In the genomic region with DNA sequence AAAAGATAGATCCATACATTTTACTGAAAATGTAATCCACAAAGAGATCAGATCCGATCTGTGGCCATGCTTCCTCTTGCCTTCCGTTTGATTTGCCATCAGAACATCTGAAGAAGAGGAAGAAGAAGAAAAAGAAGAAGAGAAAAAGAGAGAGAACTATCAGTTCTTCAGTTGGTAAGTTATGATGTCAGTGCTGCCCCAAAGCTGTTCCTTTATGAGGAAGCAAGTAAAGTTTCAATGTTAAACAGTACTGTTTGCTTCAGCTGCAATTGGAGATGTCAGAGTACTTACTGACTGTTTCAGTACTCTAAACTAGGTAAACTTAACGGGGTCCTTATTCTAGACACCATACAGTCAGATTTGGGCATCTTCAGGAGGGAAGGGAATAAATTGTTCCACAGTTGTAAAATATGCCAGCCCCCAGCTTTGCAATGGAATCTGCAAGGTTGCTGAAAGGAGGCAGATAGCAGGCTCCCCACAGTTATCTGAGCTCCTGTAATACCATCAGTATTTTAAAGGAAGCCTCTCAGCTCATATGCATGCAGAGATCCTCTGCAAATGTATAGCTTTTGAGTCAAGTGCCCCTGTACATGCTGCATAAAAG, we compare ENCODE assay signal across 9 mouse cellular contexts. TPM values are rescaled to one million over a fixed set of nuclear protein-coding genes. Genes with fewer than 3 reads are reported as not detected.
DNase-seq lines count a peak whose midpoint lies in the region; ATAC-seq and TF ChIP-seq lines count a peak whose summit lies in the region.
"Had no signal": no experiment of that assay in that cellular context is flagged by ENCODE, and none has a peak within 500 bp of the region (broad histone marks: within the 10 kb centered on the region; RNA-seq: fewer than 3 reads in every experiment).

No protein-coding gene starts in this region.

- no peaks in the 10 kb centered on the region for H3K36me3 ChIP-seq in liver, embryonic 11.5 days (ENCODE audit: control insufficient read depth, insufficient read depth, low read length)
- no peaks in the 10 kb centered on the region for H3K36me3 ChIP-seq in hindbrain, embryonic 13.5 days
- H3K36me3 ChIP-seq in neural tube, embryonic 15.5 days = no peaks in the 10 kb centered on the region
- no peaks in the 10 kb centered on the region for H3K36me3 ChIP-seq in kidney, embryonic 15.5 days
- H3K36me3 ChIP-seq: liver, embryonic 15.5 days had no signal

- H3K4me1 ChIP-seq in cerebellum, adult 2 months (ENCODE audit: control insufficient read depth, insufficient read depth, low read length) = peaks cover 7% of the 10 kb centered on the region; the same call in 1 of the 2 replicates
- H3K4me1 ChIP-seq in liver, embryonic 11.5 days (replicated peaks; ENCODE audit: control insufficient read depth, insufficient read depth, low read length) = no peaks in the 10 kb centered on the region
- peaks cover 26% of the 10 kb centered on the region for H3K4me1 ChIP-seq in hindbrain, embryonic 13.5 days (replicated peaks)
- peaks cover 13% of the 10 kb centered on the region for H3K4me1 ChIP-seq in neural tube, embryonic 15.5 days
- 0 out of 2 replicates have a peak, but pooled peaks cover 2% of the 10 kb centered on the region for H3K4me1 ChIP-seq in kidney, embryonic 15.5 days
- H3K4me1 ChIP-seq: liver, embryonic 15.5 days had no signal

- H3K9me3 ChIP-seq in liver, embryonic 11.5 days (ENCODE audit: control insufficient read depth, low read length) = no peaks in the 10 kb centered on the region
- no peaks in the 10 kb centered on the region for H3K9me3 ChIP-seq in hindbrain, embryonic 13.5 days
- H3K9me3 ChIP-seq in neural tube, embryonic 15.5 days (replicated peaks) = no peaks in the 10 kb centered on the region
- H3K9me3 ChIP-seq in kidney, embryonic 15.5 days (replicated peaks) = no peaks in the 10 kb centered on the region
- H3K9me3 ChIP-seq: liver, embryonic 15.5 days had no signal

- H3K4me3 ChIP-seq in cerebellum, adult 2 months (replicated peaks; ENCODE audit: insufficient read depth, low read depth, low read length) = peak overlapping the region; percentile 93
- H3K4me3 ChIP-seq in liver, embryonic 11.5 days (ENCODE audit: low read depth, low read length) = no peak overlapping the region
- peak overlapping the region; percentile 59 for H3K4me3 ChIP-seq in hindbrain, embryonic 13.5 days
- peak overlapping the region; percentile 71 for H3K4me3 ChIP-seq in neural tube, embryonic 15.5 days (replicated peaks)
- no peak overlapping the region for H3K4me3 ChIP-seq in kidney, embryonic 15.5 days (replicated peaks)
- H3K4me3 ChIP-seq: liver, embryonic 15.5 days had no signal

- no peak for TF ChIP-seq CTCF in cerebellum, adult 2 months (IDR thresholded peaks at IDR 0.05; ENCODE audit: borderline replicate concordance, insufficient read depth, low read depth, low read length)

- DNase-seq in cerebellum, adult 2 months = peak; percentile 33 to 41
- no peak for DNase-seq in cerebellum, adult 11 months
- no peak for DNase-seq in liver, embryonic 11.5 days (ENCODE audit: low spot score)
- DNase-seq in liver = no peak
- DNase-seq in lung, postnatal 36 days = no peak

- no peak for ATAC-seq in liver, embryonic 11.5 days (replicated peaks; ENCODE audit: low FRiP score)
- no peak for ATAC-seq in hindbrain, embryonic 13.5 days (ENCODE audit: low FRiP score)
- ATAC-seq in neural tube, embryonic 15.5 days (ENCODE audit: low FRiP score) = no peak
- ATAC-seq in kidney, embryonic 15.5 days (replicated peaks; ENCODE audit: low FRiP score) = no peak

- no peak for TF ChIP-seq POLR2A in cerebellum, adult 2 months (IDR thresholded peaks at IDR 0.05; ENCODE audit: borderline replicate concordance, insufficient read depth, low read length)

- H3K4me2 ChIP-seq in liver, embryonic 11.5 days = peak overlapping the region; percentile 95; the same call in 1 of the 2 replicates
- H3K4me2 ChIP-seq in hindbrain, embryonic 13.5 days = peak overlapping the region; percentile 72
- H3K4me2 ChIP-seq in neural tube, embryonic 15.5 days = peak overlapping the region; percentile 73
- H3K4me2 ChIP-seq in kidney, embryonic 15.5 days = no peak overlapping the region

- H3K9ac ChIP-seq in liver, embryonic 11.5 days (ENCODE audit: low read depth, low read length) = no peak overlapping the region
- peak overlapping the region; percentile 94 for H3K9ac ChIP-seq in hindbrain, embryonic 13.5 days
- peak overlapping the region; percentile 90 for H3K9ac ChIP-seq in neural tube, embryonic 15.5 days (replicated peaks)
- H3K9ac ChIP-seq in kidney, embryonic 15.5 days = no peak overlapping the region
- H3K9ac ChIP-seq: liver, embryonic 15.5 days had no signal

- WGBS in cerebellum, adult 2 months = 10% methylated on average over 3 of the region's 3 CpGs
- 48% methylated on average over 3 of the region's 3 CpGs for WGBS in liver, embryonic 11.5 days
- 72% methylated on average over 3 of the region's 3 CpGs for WGBS in hindbrain, embryonic 13.5 days
- WGBS in neural tube, embryonic 15.5 days = 55% methylated on average over 3 of the region's 3 CpGs
- 78% methylated on average over 3 of the region's 3 CpGs for WGBS in kidney, embryonic 15.5 days

- H3K27me3 ChIP-seq in cerebellum, adult 2 months (ENCODE audit: control insufficient read depth, insufficient read depth, low read length) = no peaks in the 10 kb centered on the region
- peaks cover 6% of the 10 kb centered on the region; the same call in 1 of the 2 replicates for H3K27me3 ChIP-seq in liver, embryonic 11.5 days (replicated peaks; ENCODE audit: control insufficient read depth, insufficient read depth, low read length)
- no peaks in the 10 kb centered on the region for H3K27me3 ChIP-seq in hindbrain, embryonic 13.5 days
- no peaks in the 10 kb centered on the region for H3K27me3 ChIP-seq in neural tube, embryonic 15.5 days (replicated peaks)
- peaks cover 19% of the 10 kb centered on the region for H3K27me3 ChIP-seq in kidney, embryonic 15.5 days

- H3K27ac ChIP-seq in cerebellum, adult 2 months (ENCODE audit: insufficient read depth, low read length) = peak overlapping the region; percentile 87; the same call in 1 of the 2 replicates
- H3K27ac ChIP-seq in liver, embryonic 11.5 days (ENCODE audit: low read depth, low read length) = no peak overlapping the region
- peak overlapping the region; percentile 100 for H3K27ac ChIP-seq in hindbrain, embryonic 13.5 days
- peak overlapping the region; percentile 99 for H3K27ac ChIP-seq in neural tube, embryonic 15.5 days (replicated peaks)
- no peak overlapping the region for H3K27ac ChIP-seq in kidney, embryonic 15.5 days
- H3K27ac ChIP-seq: liver, embryonic 15.5 days had no signal

RNA-seq across cellular contexts. Expression of gene Gpr85, which starts 2.7 kb away (rescaled TPM):
- 30.4 and 30.5 TPM in 2 replicates for polyA plus RNA-seq in cerebellum, adult 2 months (2012; rRNA removed)
- 5.1 and 5.7 TPM in 2 replicates for polyA plus RNA-seq in liver, embryonic 11.5 days (2014; fragmentation: Nextera tagmentation; extraction: Ambion mirVana)
- polyA plus RNA-seq in hindbrain, embryonic 13.5 days (2015; fragmentation: Nextera tagmentation; extraction: Ambion mirVana) = 83.3 and 84.2 TPM in 2 replicates
- polyA plus RNA-seq in neural tube, embryonic 15.5 days (2015; fragmentation: Nextera tagmentation; extraction: Ambion mirVana) = 100 and 119 TPM in 2 replicates
- polyA plus RNA-seq in kidney, embryonic 15.5 days (2015; fragmentation: Nextera tagmentation; extraction: Ambion mirVana) = 1.5 and 2.7 TPM in 2 replicates

RNA-seq across cellular contexts. Expression of gene 2610001J05Rik, which starts 34.2 kb away (rescaled TPM):
- polyA plus RNA-seq in cerebellum, adult 2 months (2012; rRNA removed) = 87.2 and 103 TPM in 2 replicates
- 72.4 and 74.0 TPM in 2 replicates for polyA plus RNA-seq in liver, embryonic 11.5 days (2014; fragmentation: Nextera tagmentation; extraction: Ambion mirVana)
- 85.0 and 86.3 TPM in 2 replicates for polyA plus RNA-seq in hindbrain, embryonic 13.5 days (2015; fragmentation: Nextera tagmentation; extraction: Ambion mirVana)
- polyA plus RNA-seq in neural tube, embryonic 15.5 days (2015; fragmentation: Nextera tagmentation; extraction: Ambion mirVana) = 107 and 111 TPM in 2 replicates
- polyA plus RNA-seq in kidney, embryonic 15.5 days (2015; fragmentation: Nextera tagmentation; extraction: Ambion mirVana) = 99.1 and 104 TPM in 2 replicates

Comparison
In these comparisons a context has a peak if more than half of its experiments do, and no peak if none do; other contexts are left out.
1. DNase-seq: peak in cerebellum, adult 2 months (2 of 2); none in cerebellum, adult 11 months (single experiment), liver, embryonic 11.5 days (single experiment), liver (single experiment) and lung, postnatal 36 days (single experiment).
2. H3K27ac ChIP-seq: peak in cerebellum, adult 2 months (single experiment), hindbrain, embryonic 13.5 days (single experiment) and neural tube, embryonic 15.5 days (single experiment); none in liver, embryonic 11.5 days (single experiment) and kidney, embryonic 15.5 days (single experiment).
3. H3K4me3 ChIP-seq: peak in cerebellum, adult 2 months (single experiment), hindbrain, embryonic 13.5 days (single experiment) and neural tube, embryonic 15.5 days (single experiment); none in liver, embryonic 11.5 days (single experiment) and kidney, embryonic 15.5 days (single experiment).
4. H3K9ac ChIP-seq: peak in hindbrain, embryonic 13.5 days (single experiment) and neural tube, embryonic 15.5 days (single experiment); none in liver, embryonic 11.5 days (single experiment) and kidney, embryonic 15.5 days (single experiment).